Mouse (Mus musculus): Measurements from ENCODE around the gene Akr1c12. TPM values are rescaled to one million over a fixed set of nuclear protein-coding genes. Genes with fewer than 3 reads are reported as not detected.

The Akr1c12 gene
- 0.42 and 0.85 TPM in 2 replicates for polyA plus RNA-seq (2014; fragmentation: Nextera tagmentation; extraction: Ambion mirVana)

- Histone ChIP-seq H3K9me3 (ENCODE audit: control insufficient read depth, low read length) (no peaks in the 10 kb centered on the region), H3K4me2 (ENCODE audit: low read length) (no peak within 1 kb of the TSS), H3K4me3 (ENCODE audit: control insufficient read depth in 1 of 2, insufficient read depth in 1 of 2, low read depth in 1 of 2, low read length in 2 of 2) (no peak within 1 kb of the TSS), H3K36me3 (ENCODE audit: control insufficient read depth, insufficient read depth, low read length) (no peaks in the 10 kb centered on the region), H3K9ac (ENCODE audit: low read length) (no peak within 1 kb of the TSS), H3K4me1 (ENCODE audit: control insufficient read depth in 2 of 2, insufficient read depth in 2 of 2, low read length in 2 of 2) (no peaks in the 10 kb centered on the region), H3K27ac (replicated peaks in 1 of 2; ENCODE audit: control insufficient read depth in 1 of 2, insufficient read depth in 1 of 2, low read depth in 2 of 2, low read length in 2 of 2) (no peak within 1 kb of the TSS), H3K27me3 (ENCODE audit: control insufficient read depth, insufficient read depth, low read length) (no peaks in the 10 kb centered on the region)
- ATAC-seq (ENCODE audit: insufficient number of reproducible peaks, insufficient read depth, low FRiP score, low read depth) = no peak
- 60% methylated on average over 4 of the region's 4 CpGs for WGBS
Observed at GRCm38 (mm10) chr13:4279284-4279683, at the start of gene Akr1c12. Gene Akr1c12, minus strand, starts transcription at chr13:4279433.

- 81% methylated on average over 2 of the region's 2 CpGs for WGBS
- Histone ChIP-seq H3K9me3 (ENCODE audit: control insufficient read depth, low read length) (no peaks in the 10 kb centered on the region), H3K4me1 (ENCODE audit: control insufficient read depth in 2 of 2, insufficient read depth in 2 of 2, low read length in 2 of 2) (no peaks in the 10 kb centered on the region), H3K27me3 (ENCODE audit: control insufficient read depth, insufficient read depth, low read length) (no peaks in the 10 kb centered on the region), H3K9ac (ENCODE audit: low read length) (no peak overlapping the region), H3K27ac (replicated peaks in 1 of 2; ENCODE audit: control insufficient read depth in 1 of 2, insufficient read depth in 1 of 2, low read depth in 2 of 2, low read length in 2 of 2) (no peak overlapping the region), H3K4me2 (ENCODE audit: low read length) (no peak overlapping the region), H3K4me3 (ENCODE audit: control insufficient read depth in 1 of 2, insufficient read depth in 1 of 2, low read depth in 1 of 2, low read length in 2 of 2) (no peak overlapping the region), H3K36me3 (ENCODE audit: control insufficient read depth, insufficient read depth, low read length) (no peaks in the 10 kb centered on the region)
- no peak for ATAC-seq (ENCODE audit: insufficient number of reproducible peaks, insufficient read depth, low FRiP score, low read depth)
Observed at GRCm38 (mm10) chr13:4318773-4319172, 39.5 kb upstream of the Akr1c12 start.

DNA sequence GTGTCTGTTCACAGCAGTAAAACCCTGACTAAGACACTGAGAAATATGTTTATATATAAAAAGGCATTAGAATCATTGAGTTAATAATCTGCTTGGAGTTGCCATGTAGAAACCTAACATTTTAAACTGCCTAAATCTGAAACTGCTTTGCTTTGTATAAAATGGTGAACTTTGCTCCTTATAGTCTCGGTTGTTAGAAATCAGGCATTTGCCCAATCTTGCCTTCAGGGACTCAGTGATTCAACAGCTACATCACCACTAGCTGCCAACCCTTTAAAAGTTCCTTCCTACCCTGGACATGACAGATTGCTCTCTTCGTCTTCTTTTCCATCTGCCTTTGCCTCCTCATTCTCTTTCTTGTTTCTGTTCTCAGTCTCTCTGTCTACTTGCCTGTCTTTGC is 34.7 kb upstream of the Akr1c12 start:
- Histone ChIP-seq H3K27ac (replicated peaks in 1 of 2; ENCODE audit: control insufficient read depth in 1 of 2, insufficient read depth in 1 of 2, low read depth in 2 of 2, low read length in 2 of 2) (no peak overlapping the region), H3K4me3 (ENCODE audit: control insufficient read depth in 1 of 2, insufficient read depth in 1 of 2, low read depth in 1 of 2, low read length in 2 of 2) (no peak overlapping the region), H3K36me3 (ENCODE audit: control insufficient read depth, insufficient read depth, low read length) (no peaks in the 10 kb centered on the region), H3K4me2 (ENCODE audit: low read length) (no peak overlapping the region), H3K4me1 (ENCODE audit: control insufficient read depth in 2 of 2, insufficient read depth in 2 of 2, low read length in 2 of 2) (no peaks in the 10 kb centered on the region), H3K9ac (ENCODE audit: low read length) (no peak overlapping the region), H3K9me3 (ENCODE audit: control insufficient read depth, low read length) (no peaks in the 10 kb centered on the region), H3K27me3 (ENCODE audit: control insufficient read depth, insufficient read depth, low read length) (no peaks in the 10 kb centered on the region)
- ATAC-seq (ENCODE audit: insufficient number of reproducible peaks, insufficient read depth, low FRiP score, low read depth) = no peak
- WGBS = 72% methylated on average over 2 of the region's 2 CpGs

DNA sequence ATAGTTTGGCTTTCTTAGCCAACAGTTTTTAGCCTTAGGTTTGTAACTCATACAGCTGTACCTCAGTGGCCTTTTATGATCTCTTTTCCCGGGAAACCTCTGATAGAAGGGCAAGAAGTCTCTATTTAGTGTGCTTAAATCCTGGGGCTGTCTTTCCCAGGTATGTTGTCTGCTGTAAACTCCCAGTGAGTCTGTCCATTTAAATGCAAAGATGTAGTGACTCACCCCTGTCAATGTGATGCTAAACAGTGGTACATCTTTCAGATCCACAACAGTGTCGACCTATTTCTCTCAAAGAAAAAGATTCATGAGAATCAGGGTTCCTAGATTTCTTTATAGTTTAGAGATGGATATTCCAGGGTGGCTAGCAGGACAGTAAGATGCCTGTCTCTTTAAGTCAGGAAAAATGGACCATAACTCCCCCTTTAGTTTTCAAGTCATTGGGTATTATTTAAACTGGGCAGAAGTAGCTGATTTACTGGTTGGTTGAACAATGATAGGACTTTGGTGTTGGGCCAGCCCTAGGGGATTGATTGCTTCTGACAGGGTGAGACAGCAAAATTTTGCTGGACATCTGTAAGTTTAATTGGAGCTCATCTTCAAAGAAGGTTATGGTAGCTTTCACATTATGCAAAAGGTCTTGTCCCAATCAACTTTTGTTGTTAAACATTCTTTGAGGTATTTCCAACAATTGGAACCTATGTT is 25.8 kb upstream of the Akr1c12 start:
- Histone ChIP-seq H3K9ac (ENCODE audit: low read length) (no peak overlapping the region), H3K4me1 (ENCODE audit: control insufficient read depth in 2 of 2, insufficient read depth in 2 of 2, low read length in 2 of 2) (no peaks in the 10 kb centered on the region), H3K27ac (replicated peaks in 1 of 2; ENCODE audit: control insufficient read depth in 1 of 2, insufficient read depth in 1 of 2, low read depth in 2 of 2, low read length in 2 of 2) (no peak overlapping the region), H3K36me3 (ENCODE audit: control insufficient read depth, insufficient read depth, low read length) (no peaks in the 10 kb centered on the region), H3K27me3 (ENCODE audit: control insufficient read depth, insufficient read depth, low read length) (no peaks in the 10 kb centered on the region), H3K4me2 (ENCODE audit: low read length) (no peak overlapping the region), H3K9me3 (ENCODE audit: control insufficient read depth, low read length) (no peaks in the 10 kb centered on the region), H3K4me3 (ENCODE audit: control insufficient read depth in 1 of 2, insufficient read depth in 1 of 2, low read depth in 1 of 2, low read length in 2 of 2) (no peak overlapping the region)
- WGBS = 39% methylated on average over 2 of the region's 2 CpGs
- no peak for ATAC-seq (ENCODE audit: insufficient number of reproducible peaks, insufficient read depth, low FRiP score, low read depth)

- no peak overlapping the region for H3K4me2 ChIP-seq (ENCODE audit: low read length)
- no peak for ATAC-seq (ENCODE audit: insufficient number of reproducible peaks, insufficient read depth, low FRiP score, low read depth)
- H3K4me1 ChIP-seq (ENCODE audit: control insufficient read depth in 2 of 2, insufficient read depth in 2 of 2, low read length in 2 of 2) = no peaks in the 10 kb centered on the region
- H3K9me3 ChIP-seq (ENCODE audit: control insufficient read depth, low read length) = no peaks in the 10 kb centered on the region
- H3K4me3 ChIP-seq (ENCODE audit: control insufficient read depth in 1 of 2, insufficient read depth in 1 of 2, low read depth in 1 of 2, low read length in 2 of 2) = no peak overlapping the region
- H3K27me3 ChIP-seq (ENCODE audit: control insufficient read depth, insufficient read depth, low read length) = no peaks in the 10 kb centered on the region
- H3K36me3 ChIP-seq (ENCODE audit: control insufficient read depth, insufficient read depth, low read length) = no peaks in the 10 kb centered on the region
- 82% methylated on average over 4 of the region's 4 CpGs for WGBS
- no peak overlapping the region for H3K9ac ChIP-seq (ENCODE audit: low read length)
- H3K27ac ChIP-seq (replicated peaks in 1 of 2; ENCODE audit: control insufficient read depth in 1 of 2, insufficient read depth in 1 of 2, low read depth in 2 of 2, low read length in 2 of 2) = no peak overlapping the region
Observed at GRCm38 (mm10) chr13:4296991-4297390, 17.8 kb upstream of the Akr1c12 start.

GRCm38 (mm10) chr13:4281471-4282412 is 2.5 kb upstream of the Akr1c12 start:
- no peak for ATAC-seq (ENCODE audit: insufficient number of reproducible peaks, insufficient read depth, low FRiP score, low read depth)

GRCm38 (mm10) chr13:4277526-4277925 is 1.7 kb downstream of the Akr1c12 start:
- H3K27me3 ChIP-seq (ENCODE audit: control insufficient read depth, insufficient read depth, low read length) = no peaks in the 10 kb centered on the region
- no peaks in the 10 kb centered on the region for H3K36me3 ChIP-seq (ENCODE audit: control insufficient read depth, insufficient read depth, low read length)
- H3K4me3 ChIP-seq (ENCODE audit: control insufficient read depth in 1 of 2, insufficient read depth in 1 of 2, low read depth in 1 of 2, low read length in 2 of 2) = no peak overlapping the region
- no peak overlapping the region for H3K27ac ChIP-seq (replicated peaks in 1 of 2; ENCODE audit: control insufficient read depth in 1 of 2, insufficient read depth in 1 of 2, low read depth in 2 of 2, low read length in 2 of 2)
- WGBS = 63% methylated on average over 2 of the region's 2 CpGs
- no peak overlapping the region for H3K9ac ChIP-seq (ENCODE audit: low read length)
- H3K4me2 ChIP-seq (ENCODE audit: low read length) = no peak overlapping the region
- ATAC-seq (ENCODE audit: insufficient number of reproducible peaks, insufficient read depth, low FRiP score, low read depth) = no peak
- no peaks in the 10 kb centered on the region for H3K4me1 ChIP-seq (ENCODE audit: control insufficient read depth in 2 of 2, insufficient read depth in 2 of 2, low read length in 2 of 2)
- H3K9me3 ChIP-seq (ENCODE audit: control insufficient read depth, low read length) = no peaks in the 10 kb centered on the region

More at GRCm38 (mm10) chr13:4281471-4282412, 2.5 kb upstream of the Akr1c12 start:
- H3K9ac ChIP-seq (ENCODE audit: low read length) = no peak overlapping the region
- H3K9me3 ChIP-seq (ENCODE audit: control insufficient read depth, low read length) = no peaks in the 10 kb centered on the region
- H3K4me2 ChIP-seq (ENCODE audit: low read length) = no peak overlapping the region
- H3K36me3 ChIP-seq (ENCODE audit: control insufficient read depth, insufficient read depth, low read length) = no peaks in the 10 kb centered on the region
- no peaks in the 10 kb centered on the region for H3K4me1 ChIP-seq (ENCODE audit: control insufficient read depth in 2 of 2, insufficient read depth in 2 of 2, low read length in 2 of 2)
- no peak overlapping the region for H3K4me3 ChIP-seq (ENCODE audit: control insufficient read depth in 1 of 2, insufficient read depth in 1 of 2, low read depth in 1 of 2, low read length in 2 of 2)
- 23% methylated on average over 7 of the region's 7 CpGs for WGBS
- H3K27me3 ChIP-seq (ENCODE audit: control insufficient read depth, insufficient read depth, low read length) = no peaks in the 10 kb centered on the region
- H3K27ac ChIP-seq (replicated peaks in 1 of 2; ENCODE audit: control insufficient read depth in 1 of 2, insufficient read depth in 1 of 2, low read depth in 2 of 2, low read length in 2 of 2) = no peak overlapping the region

Data from heart, embryonic 14.5 days (tissue).